Mouse (Mus musculus): ENCODE measurements around the gene Serp1. TPM values are rescaled to one million over a fixed set of nuclear protein-coding genes. Genes with fewer than 3 reads are reported as not detected.
"Not testable (repeated sequence)": the region's sequence is repeated elsewhere in the genome, so short reads cannot be mapped to it uniquely, and the experiment has no call there.

Serp1 gene
- polyA plus RNA-seq, 1 experiment from 2014 or later = 123 TPM

DNA sequence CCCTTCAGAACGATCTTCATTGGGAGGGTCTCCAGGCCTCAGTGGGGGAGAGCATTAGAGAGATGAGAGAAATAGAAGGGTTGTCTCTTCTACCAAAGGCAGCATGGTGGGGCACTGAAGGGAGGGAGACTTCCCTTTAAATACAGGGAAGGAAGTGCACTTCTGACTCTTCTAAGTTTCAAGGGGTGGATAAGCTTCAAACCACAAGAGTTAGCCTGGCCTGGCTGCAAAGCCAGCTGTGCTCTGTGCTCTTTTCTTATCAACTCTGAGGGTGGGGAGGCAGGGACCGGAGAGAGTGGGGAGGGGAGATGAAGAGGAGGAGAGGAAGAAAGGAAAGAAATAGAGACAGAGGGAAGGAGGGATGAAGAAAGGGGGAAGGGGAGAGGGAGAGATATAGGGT, 23.7 kb downstream of the Serp1 start:
- H3K27me3 ChIP-seq = no peaks in the 10 kb centered on the region
- H3K4me3 ChIP-seq = no peak overlapping the region
- ATAC-seq (ENCODE audit: low FRiP score) = no peak
- WGBS = 76% methylated on average over 2 of the region's 2 CpGs
- H3K4me2 ChIP-seq (replicated peaks) = no peak overlapping the region
- H3K27ac ChIP-seq = no peak overlapping the region
- H3K4me1 ChIP-seq = no peaks in the 10 kb centered on the region
- H3K9ac ChIP-seq = no peak overlapping the region
- no peaks in the 10 kb centered on the region for H3K36me3 ChIP-seq
- H3K9me3 ChIP-seq (replicated peaks) = no peaks in the 10 kb centered on the region

DNA sequence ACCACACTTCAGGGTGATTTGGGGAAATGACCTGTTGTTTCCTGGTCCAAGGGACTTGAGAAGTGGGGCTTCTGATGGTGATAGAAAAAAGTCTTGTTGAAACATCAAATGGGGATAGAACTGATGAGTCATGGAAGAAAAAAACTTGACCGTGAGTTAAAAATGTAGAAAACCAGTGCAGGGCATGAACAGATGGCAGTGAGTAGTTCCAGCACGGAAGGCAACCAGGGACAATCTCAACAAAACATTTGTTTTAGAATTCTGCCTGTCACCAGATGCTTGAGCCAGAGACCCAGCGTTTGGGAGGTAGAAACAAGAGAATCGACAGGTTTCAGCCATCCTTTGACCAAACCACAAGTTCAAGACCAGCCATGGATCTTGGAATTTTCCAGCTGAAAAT, 32.1 kb downstream of the Serp1 start:
- WGBS = 82% methylated on average over 4 of the region's 4 CpGs
- no peak for ATAC-seq (ENCODE audit: low FRiP score)
- Histone ChIP-seq H3K27me3 (no peaks in the 10 kb centered on the region), H3K4me1 (no peaks in the 10 kb centered on the region), H3K9me3 (replicated peaks) (no peaks in the 10 kb centered on the region), H3K4me3 (no peak overlapping the region), H3K4me2 (replicated peaks) (no peak overlapping the region), H3K36me3 (no peaks in the 10 kb centered on the region), H3K9ac (no peak overlapping the region), H3K27ac (no peak overlapping the region)

DNA sequence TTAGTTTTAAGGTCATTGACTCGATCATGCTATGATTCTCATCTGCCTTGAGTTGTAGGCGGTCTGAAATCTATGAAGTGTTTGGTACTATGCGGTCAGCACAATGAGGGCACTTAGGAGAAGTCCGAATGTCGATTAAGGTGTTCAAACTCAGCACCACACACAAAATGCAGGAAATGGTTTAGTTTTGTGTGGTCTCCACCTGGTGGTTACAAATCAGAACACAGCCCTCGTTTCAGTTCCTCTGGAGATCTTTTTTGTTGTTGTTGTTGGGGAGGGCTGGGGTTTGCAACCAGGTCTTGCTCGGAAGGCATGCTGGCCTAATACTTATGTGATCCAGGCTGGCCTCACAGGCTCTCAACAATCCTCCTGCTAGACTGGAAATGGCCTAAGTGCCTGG, 34.9 kb downstream of the Serp1 start:
- Histone ChIP-seq H3K27ac (no peak overlapping the region), H3K9me3 (replicated peaks) (no peaks in the 10 kb centered on the region), H3K4me1 (no peaks in the 10 kb centered on the region), H3K4me3 (no peak overlapping the region), H3K4me2 (replicated peaks) (no peak overlapping the region), H3K9ac (no peak overlapping the region), H3K36me3 (no peaks in the 10 kb centered on the region), H3K27me3 (no peaks in the 10 kb centered on the region)
- 74% methylated on average over 7 of the region's 7 CpGs for WGBS
- no peak for ATAC-seq (ENCODE audit: low FRiP score)

DNA sequence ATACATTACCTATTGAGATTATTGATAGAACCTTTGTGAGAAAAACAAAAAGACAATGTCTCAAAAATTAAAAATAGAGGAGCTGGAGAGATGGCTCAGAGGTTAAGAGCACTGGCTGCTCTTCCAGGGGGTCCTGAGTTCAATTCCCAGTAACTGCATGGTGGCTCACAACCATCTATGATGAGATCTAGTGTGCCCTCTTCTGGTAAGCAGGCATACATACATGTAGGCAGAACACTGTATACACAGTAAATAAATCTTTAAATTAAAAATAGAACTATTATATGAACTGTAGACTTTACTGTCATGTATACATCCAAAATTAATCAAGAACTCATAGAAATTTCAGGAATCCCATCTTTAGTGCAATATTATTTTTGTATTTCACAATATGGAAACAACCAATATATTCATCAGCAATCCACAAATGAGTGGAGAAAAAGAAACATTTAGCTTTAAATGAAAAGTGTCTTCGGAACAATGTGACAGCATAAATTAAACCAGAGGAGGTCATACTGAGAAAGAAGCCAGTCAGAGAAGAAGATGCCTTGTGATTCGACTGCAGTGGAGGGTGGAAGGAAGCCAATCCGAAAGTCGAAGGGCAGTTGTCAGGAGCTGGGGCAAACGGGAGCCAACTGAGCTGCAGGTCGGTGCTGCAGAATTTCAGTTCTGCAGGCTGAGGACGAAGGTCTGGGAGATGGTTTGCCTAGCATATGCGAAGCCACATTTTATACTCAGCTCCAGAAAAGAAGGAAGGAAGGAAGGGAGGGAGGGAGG, 37.5 kb downstream of the Serp1 start:
- 81% methylated on average over 7 of the region's 8 CpGs for WGBS
- Histone ChIP-seq H3K4me3 (no peak overlapping the region), H3K4me2 (replicated peaks) (no peak overlapping the region), H3K27ac (no peak overlapping the region), H3K36me3 (no peaks in the 10 kb centered on the region), H3K4me1 (no peaks in the 10 kb centered on the region), H3K9me3 (replicated peaks) (no peaks in the 10 kb centered on the region), H3K9ac (no peak overlapping the region), H3K27me3 (no peaks in the 10 kb centered on the region)
- no peak for ATAC-seq (ENCODE audit: low FRiP score)

DNA sequence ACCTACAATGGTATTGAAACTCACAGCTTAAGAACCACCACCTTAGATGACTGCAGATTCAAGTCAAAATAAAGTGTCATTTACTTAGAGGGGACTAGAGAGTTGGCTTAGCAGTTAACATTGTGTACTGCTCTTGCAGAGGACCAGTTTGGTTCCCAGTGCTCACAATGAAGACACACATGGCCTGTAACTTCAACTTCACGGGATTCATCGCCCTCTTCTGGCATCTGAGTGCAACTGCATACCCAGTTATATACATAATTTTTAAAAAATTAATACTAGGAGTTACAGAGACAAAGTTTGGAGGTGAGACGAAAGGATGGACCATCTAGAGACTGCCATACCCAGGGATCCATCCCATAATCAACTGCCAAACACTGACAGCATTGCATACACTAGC, 38.6 kb downstream of the Serp1 start:
- Histone ChIP-seq H3K4me2 (replicated peaks) (no peak overlapping the region), H3K9me3 (replicated peaks) (no peaks in the 10 kb centered on the region), H3K9ac (no peak overlapping the region), H3K4me3 (no peak overlapping the region), H3K27ac (no peak overlapping the region), H3K4me1 (no peaks in the 10 kb centered on the region), H3K36me3 (no peaks in the 10 kb centered on the region), H3K27me3 (no peaks in the 10 kb centered on the region)
- ATAC-seq (ENCODE audit: low FRiP score) = no peak
- WGBS = 71% methylated on average over 3 of the region's 3 CpGs

DNA sequence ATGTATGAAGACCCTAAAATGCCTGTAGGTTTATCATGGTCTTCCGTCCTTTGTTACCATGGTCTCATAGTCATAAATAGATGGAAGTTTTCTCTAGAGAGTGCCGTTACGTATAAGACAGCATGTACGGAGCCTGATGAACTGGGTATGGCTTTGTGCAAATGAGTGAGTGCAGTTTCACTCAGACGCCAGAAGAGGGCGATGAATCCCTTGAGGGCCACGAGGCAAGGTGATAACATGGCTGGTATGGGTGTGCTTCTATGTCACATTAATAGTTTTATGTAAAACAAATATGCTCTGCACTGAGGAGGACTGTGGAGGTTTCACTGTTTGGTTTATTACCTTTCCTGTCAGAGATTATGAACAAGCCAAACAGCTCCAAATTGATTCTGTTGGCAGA, 39.8 kb downstream of the Serp1 start:
- no peaks in the 10 kb centered on the region for H3K4me1 ChIP-seq
- no peak for ATAC-seq (ENCODE audit: low FRiP score)

DNA sequence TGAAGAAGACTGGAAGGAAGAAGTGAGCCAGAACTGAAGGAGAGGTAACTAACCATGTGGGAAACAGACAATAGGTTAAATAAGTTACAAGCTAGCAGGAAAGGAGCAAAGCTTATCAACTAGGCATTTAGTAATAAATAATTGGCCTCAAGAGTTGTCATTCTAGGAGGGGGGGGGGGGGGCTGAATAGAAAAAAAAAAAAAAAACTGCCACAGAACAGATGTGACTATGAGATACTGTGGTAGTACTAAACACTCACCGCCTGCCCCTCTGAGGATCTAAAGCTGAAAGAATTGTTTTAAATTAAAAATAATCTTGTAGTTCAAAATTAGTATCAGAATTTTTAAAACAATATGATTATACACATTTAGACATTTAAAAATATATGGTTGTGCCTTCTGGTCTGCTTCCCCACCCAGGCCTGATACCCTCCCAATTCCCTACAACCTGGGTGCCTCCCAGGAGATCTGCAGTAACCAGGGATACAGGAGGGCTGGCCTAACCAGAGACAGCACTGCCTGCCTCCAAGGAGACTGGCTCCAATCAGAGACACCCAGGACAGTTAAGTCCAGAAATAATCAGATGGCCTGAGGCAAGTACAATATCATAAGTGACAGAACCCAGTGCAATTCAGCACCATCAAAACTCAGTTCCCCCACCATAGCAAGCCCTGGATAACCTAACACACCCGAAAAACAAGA, 46.8 kb downstream of the Serp1 start:
- no peaks in the 10 kb centered on the region for H3K36me3 ChIP-seq
- H3K4me1 ChIP-seq = no peaks in the 10 kb centered on the region
- ATAC-seq (ENCODE audit: low FRiP score) = no peak
- H3K27ac ChIP-seq = no peak overlapping the region
- no peaks in the 10 kb centered on the region for H3K27me3 ChIP-seq
- no peak overlapping the region for H3K4me3 ChIP-seq
- H3K9ac ChIP-seq = no peak overlapping the region
- no peaks in the 10 kb centered on the region for H3K9me3 ChIP-seq (replicated peaks)
- 90% methylated on average over 2 of the region's 2 CpGs for WGBS
- no peak overlapping the region for H3K4me2 ChIP-seq (replicated peaks)

More for the DNA sequence above, 39.8 kb downstream of the Serp1 start:
- Histone ChIP-seq H3K27ac (no peak overlapping the region), H3K36me3 (no peaks in the 10 kb centered on the region), H3K9ac (no peak overlapping the region), H3K4me3 (no peak overlapping the region), H3K9me3 (replicated peaks) (no peaks in the 10 kb centered on the region), H3K27me3 (no peaks in the 10 kb centered on the region), H3K4me2 (replicated peaks) (no peak overlapping the region)
- 75% methylated on average over 7 of the region's 7 CpGs for WGBS

DNA sequence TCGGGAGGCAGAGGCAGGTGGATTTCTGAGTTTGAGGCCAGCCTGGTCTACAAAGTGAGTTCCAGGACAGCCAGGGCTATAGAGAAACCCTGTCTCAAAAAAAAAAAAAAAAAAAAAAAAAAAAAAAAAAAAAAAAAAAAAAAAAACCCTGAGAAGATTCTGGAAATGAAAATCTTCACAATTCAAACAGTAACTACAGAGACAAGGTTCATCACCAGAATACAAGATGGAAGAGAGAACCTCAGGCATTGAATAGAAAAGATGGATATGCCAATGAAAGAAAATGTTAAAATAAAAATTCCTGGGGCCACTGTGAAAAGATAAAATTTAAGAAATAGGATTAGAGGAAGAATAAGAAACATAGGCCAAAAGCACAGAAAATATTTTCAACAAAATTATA, 50.4 kb downstream of the Serp1 start:
- H3K9me3 ChIP-seq (replicated peaks); H3K4me2 ChIP-seq (replicated peaks); H3K36me3 ChIP-seq; H3K27me3 ChIP-seq; H3K9ac ChIP-seq; H3K4me1 ChIP-seq; H3K4me3 ChIP-seq; ATAC-seq (ENCODE audit: low FRiP score); H3K27ac ChIP-seq: not testable (repeated sequence)
- WGBS = 92% methylated on average over 1 of the region's 1 CpGs

Other genes starting within 250 kb of the Serp1 start
- gene Tsc22d2, start 111.2 kb downstream of the Serp1 start, polyA plus RNA-seq (2016; fragmentation: Nextera tagmentation; extraction: Ambion mirVana) = 17.0 and 18.9 TPM in 2 replicates
- gene Eif2a, start 71 bp downstream of the Serp1 start, polyA plus RNA-seq (2016; fragmentation: Nextera tagmentation; extraction: Ambion mirVana) = 47.2 and 55.2 TPM in 2 replicates
- 21.3 and 21.8 TPM in 2 replicates for gene Selenot, start 50.7 kb upstream of the Serp1 start, polyA plus RNA-seq (2016; fragmentation: Nextera tagmentation; extraction: Ambion mirVana)
- gene Erich6, start 111.3 kb upstream of the Serp1 start, polyA plus RNA-seq (2016; fragmentation: Nextera tagmentation; extraction: Ambion mirVana) = 0.10 and 0.15 TPM in 2 replicates
- 7.6 and 7.8 TPM in 2 replicates for gene Siah2, start 166.5 kb upstream of the Serp1 start, polyA plus RNA-seq (2016; fragmentation: Nextera tagmentation; extraction: Ambion mirVana)